Mouse (Mus musculus) limb, embryonic 13.5 days (tissue): Measurements from ENCODE around the gene Myadm. TPM values are rescaled to one million over a fixed set of nuclear protein-coding genes. Genes with fewer than 3 reads are reported as not detected.
"Not testable (repeated sequence)": the region's sequence is repeated elsewhere in the genome, so short reads cannot be mapped to it uniquely, and the experiment has no call there.

ENCODE experiments used
- ATAC-seq: fragments of 200-750 bp; cut with Nextera tagmentation; 2 replicates; pipeline ENCODE4 v1.8.0; 2017; ENCODE audit warnings: low read depth, moderate number of reproducible peaks, moderate TSS enrichment; ENCODE audit not compliant: low FRiP score
- H3K27ac ChIP-seq: fragments of 300-500 bp; sonication (generic); 2 replicates; pipeline ENCODE4 v1.5.1; 2015; ENCODE audit warnings: inconsistent platforms, mild to moderate bottlenecking, moderate library complexity
- H3K27me3 ChIP-seq: fragments of 300-500 bp; sonication (generic); 2 replicates; pipeline ENCODE4 v1.6.1; 2015; ENCODE audit warnings: mild to moderate bottlenecking, inconsistent platforms
- H3K36me3 ChIP-seq: fragments of 300-500 bp; sonication (generic); 2 replicates; pipeline ENCODE4 v1.6.1; 2015; ENCODE audit warnings: inconsistent platforms, mild to moderate bottlenecking, moderate library complexity
- H3K4me1 ChIP-seq: fragments of 300-500 bp; sonication (generic); 2 replicates; pipeline ENCODE4 v1.6.1; 2015; ENCODE audit warnings: inconsistent platforms
- H3K4me2 ChIP-seq: fragments of 300-500 bp; sonication (generic); replicated peaks from 2 replicates; pipeline ENCODE4 v1.6.1; 2015; ENCODE audit warnings: inconsistent platforms, mild to moderate bottlenecking, moderate library complexity
- H3K4me3 ChIP-seq: fragments of 300-500 bp; sonication (generic); 2 replicates; pipeline ENCODE4 v1.5.1; 2015; ENCODE audit warnings: moderate library complexity, mild to moderate bottlenecking, inconsistent platforms
- H3K9ac ChIP-seq: fragments of 300-500 bp; sonication (generic); 2 replicates; pipeline ENCODE4 v1.6.1; 2015; ENCODE audit warnings: mild to moderate bottlenecking, inconsistent platforms
- H3K9me3 ChIP-seq: fragments of 300-500 bp; sonication (generic); 2 replicates; pipeline ENCODE4 v1.6.1; 2016; ENCODE audit warnings: inconsistent platforms
- WGBS: fragments of 180-500 bp; shearing (Covaris S2); methylation state at CpG from one replicate; pipeline ENCODE4 v1.1.7; 2015; 5-methylcytosine and 5-hydroxymethylcytosine counted together
- polyA plus RNA-seq: library from polyadenylated mRNA; unstranded; fragments of >200 nt; fragmentation: Nextera tagmentation; extraction: Ambion mirVana; gene quantifications from 2 replicates; pipeline ENCODE4 v1.2.1, GENCODE M21; 2015

Gene Myadm
- polyA plus RNA-seq, 1 experiment from 2014 or later: 67.8 TPM

- H3K9ac ChIP-seq: no peak overlapping the region
- no peak overlapping the region; the same call in 1 of the 2 replicates for H3K27ac ChIP-seq
- 67% methylated on average over 3 of the region's 3 CpGs for WGBS
- H3K4me3 ChIP-seq: peak overlapping the region; percentile 53
- peaks cover 29% of the 10 kb centered on the region for H3K36me3 ChIP-seq
- no peak for ATAC-seq
- H3K4me1 ChIP-seq: peaks cover 36% of the 10 kb centered on the region
- H3K4me2 ChIP-seq: peak overlapping the region; percentile 75
- no peaks in the 10 kb centered on the region for H3K27me3 ChIP-seq
- no peaks in the 10 kb centered on the region for H3K9me3 ChIP-seq
These were observed 2.9 kb downstream of the Myadm start for GRCm38 (mm10) chr7:3291764-3292163.

DNA sequence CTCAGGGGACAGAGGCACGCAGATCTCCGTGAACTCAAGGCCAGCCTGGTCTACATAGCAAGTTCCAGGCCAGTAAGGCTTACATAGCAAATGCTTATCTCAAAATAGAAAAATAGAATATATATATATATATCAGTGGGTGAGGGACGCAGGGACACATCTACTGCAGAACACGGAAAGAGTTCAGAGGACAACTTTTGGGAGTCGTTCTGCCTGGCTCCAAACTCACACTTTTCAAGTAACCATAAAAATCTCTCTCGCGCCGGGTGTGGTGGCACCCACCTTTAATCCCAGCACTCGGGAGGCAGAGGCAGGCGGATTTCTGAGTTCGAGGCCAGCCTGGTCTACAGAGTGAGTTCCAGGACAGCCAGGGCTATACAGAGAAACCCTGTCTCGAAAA, 3.4 kb downstream of the Myadm start:
- not testable (repeated sequence) for H3K9ac ChIP-seq, ATAC-seq, H3K27me3 ChIP-seq, H3K9me3 ChIP-seq
- H3K4me3 ChIP-seq: peak overlapping the region; percentile 53
- peak overlapping the region; percentile 75 for H3K4me2 ChIP-seq
- peaks cover 34% of the 10 kb centered on the region for H3K36me3 ChIP-seq
- peak overlapping the region; percentile 63; the same call in 1 of the 2 replicates for H3K27ac ChIP-seq
- 70% methylated on average over 12 of the region's 12 CpGs for WGBS
- H3K4me1 ChIP-seq: peaks cover 36% of the 10 kb centered on the region

- peaks cover 39% of the 10 kb centered on the region for H3K36me3 ChIP-seq
These were observed 3.9 kb downstream of the Myadm start for GRCm38 (mm10) chr7:3292791-3293190.

DNA sequence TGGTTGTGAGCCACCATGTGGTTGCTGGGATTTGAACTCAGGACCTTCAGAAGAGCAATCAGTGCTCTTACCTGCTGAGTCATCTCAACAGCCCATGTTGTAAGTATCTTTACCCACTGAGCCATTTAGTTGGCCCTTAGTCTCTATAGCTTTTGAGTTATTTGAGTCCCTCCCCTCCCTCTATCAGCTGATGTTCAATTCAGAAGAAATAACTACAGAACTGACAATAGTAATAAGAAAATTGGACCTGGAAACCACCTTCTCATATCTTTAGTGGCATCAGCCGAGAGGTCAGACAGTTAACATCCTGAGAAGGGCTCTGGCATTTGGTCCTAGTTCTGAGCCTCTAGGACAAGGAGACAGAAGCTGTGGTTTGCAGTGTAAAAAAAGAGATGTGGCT, 5.9 kb downstream of the Myadm start:
- Histone ChIP-seq H3K4me2 (no peak overlapping the region), H3K4me3 (no peak overlapping the region), H3K27ac (no peak overlapping the region), H3K36me3 (peaks cover 58% of the 10 kb centered on the region), H3K27me3 (peaks cover 2% of the 10 kb centered on the region; the same call in 1 of the 2 replicates), H3K9me3 (no peaks in the 10 kb centered on the region), H3K4me1 (peaks cover 27% of the 10 kb centered on the region), H3K9ac (no peak overlapping the region)
- ATAC-seq: no peak
- 98% methylated on average over 1 of the region's 1 CpGs for WGBS

More at GRCm38 (mm10) chr7:3292791-3293190, 3.9 kb downstream of the Myadm start:
- Histone ChIP-seq H3K4me3 (peak overlapping the region; percentile 53), H3K27ac (peak overlapping the region; percentile 63; the same call in 1 of the 2 replicates), H3K4me2 (peak overlapping the region; percentile 75), H3K9me3 (no peaks in the 10 kb centered on the region), H3K9ac (peak overlapping the region; percentile 63), H3K4me1 (peaks cover 36% of the 10 kb centered on the region), H3K27me3 (no peaks in the 10 kb centered on the region)
- 1% methylated on average over 13 of the region's 14 CpGs for WGBS
- ATAC-seq: peak; percentile 55

- Histone ChIP-seq H3K4me2 (no peak overlapping the region), H3K9ac (no peak overlapping the region), H3K36me3 (peaks cover 62% of the 10 kb centered on the region), H3K27ac (no peak overlapping the region), H3K4me3 (no peak overlapping the region), H3K4me1 (peaks cover 25% of the 10 kb centered on the region), H3K27me3 (peaks cover 9% of the 10 kb centered on the region), H3K9me3 (no peaks in the 10 kb centered on the region)
- WGBS: 91% methylated on average over 5 of the region's 5 CpGs
- ATAC-seq: no peak
These were observed 6.6 kb downstream of the Myadm start for GRCm38 (mm10) chr7:3295321-3296110.

DNA sequence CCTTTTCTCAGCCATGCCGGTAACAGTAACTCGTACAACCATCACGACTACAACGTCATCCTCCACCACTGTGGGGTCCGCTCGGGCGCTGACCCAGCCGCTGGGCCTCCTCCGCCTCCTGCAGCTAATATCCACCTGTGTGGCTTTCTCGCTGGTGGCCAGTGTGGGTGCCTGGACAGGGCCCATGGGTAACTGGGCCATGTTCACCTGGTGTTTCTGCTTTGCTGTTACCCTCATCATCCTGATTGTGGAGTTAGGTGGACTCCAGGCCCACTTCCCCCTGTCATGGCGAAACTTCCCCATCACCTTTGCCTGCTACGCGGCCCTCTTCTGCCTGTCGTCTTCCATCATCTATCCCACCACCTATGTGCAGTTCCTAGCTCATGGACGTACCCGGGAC, 7.8 kb downstream of the Myadm start:
- no peak for ATAC-seq
- Histone ChIP-seq H3K27me3 (peaks cover 21% of the 10 kb centered on the region), H3K9ac (no peak overlapping the region), H3K9me3 (no peaks in the 10 kb centered on the region), H3K4me2 (no peak overlapping the region), H3K4me1 (peaks cover 15% of the 10 kb centered on the region), H3K27ac (no peak overlapping the region), H3K36me3 (peaks cover 62% of the 10 kb centered on the region), H3K4me3 (no peak overlapping the region)
- WGBS: 96% methylated on average over 16 of the region's 16 CpGs

DNA sequence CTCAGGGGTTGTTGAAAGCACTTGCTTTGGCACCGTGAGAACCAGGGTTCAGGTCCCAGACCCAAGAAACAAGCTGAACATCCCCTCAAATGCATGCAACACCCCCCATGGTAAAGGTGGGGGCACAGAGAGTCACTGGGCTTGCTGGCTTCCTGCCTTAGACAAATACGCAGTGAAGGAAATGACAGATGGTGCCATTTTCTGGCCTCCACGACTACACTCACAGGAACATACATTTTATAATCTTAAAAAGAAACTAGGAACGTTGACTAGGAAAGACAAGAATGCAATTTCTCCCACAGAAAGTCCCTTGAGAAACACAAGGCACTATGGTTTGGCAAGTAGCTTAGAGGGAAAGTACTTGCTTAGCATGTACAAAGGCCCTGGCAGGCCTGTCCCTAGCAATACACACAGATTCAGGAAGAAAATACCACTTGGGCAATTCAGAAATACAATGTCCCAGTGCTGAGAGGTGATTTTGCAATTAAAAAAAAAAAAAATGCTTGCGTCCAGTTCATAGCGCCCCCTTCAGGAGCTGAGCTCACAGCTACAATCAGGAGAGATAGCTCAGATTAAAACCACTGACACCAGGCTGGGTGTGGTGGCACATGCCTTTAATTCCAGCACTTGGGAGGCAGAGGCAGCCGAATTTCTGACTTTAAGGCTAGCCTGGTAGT, 11.2 kb downstream of the Myadm start:
- peaks cover 29% of the 10 kb centered on the region for H3K4me1 ChIP-seq
- 56% methylated on average over 7 of the region's 7 CpGs for WGBS
- H3K27me3 ChIP-seq: peaks cover 54% of the 10 kb centered on the region
- no peak overlapping the region for H3K4me2 ChIP-seq
- peaks cover 48% of the 10 kb centered on the region for H3K36me3 ChIP-seq
- H3K9me3 ChIP-seq: no peaks in the 10 kb centered on the region
- H3K9ac ChIP-seq: no peak overlapping the region
- no peak overlapping the region for H3K4me3 ChIP-seq
- H3K27ac ChIP-seq: no peak overlapping the region
- ATAC-seq: no peak

- Histone ChIP-seq H3K4me2 (no peak overlapping the region), H3K27ac (no peak overlapping the region), H3K27me3 (peaks cover 63% of the 10 kb centered on the region), H3K4me3 (no peak overlapping the region), H3K9ac (no peak overlapping the region), H3K9me3 (no peaks in the 10 kb centered on the region), H3K36me3 (peaks cover 40% of the 10 kb centered on the region), H3K4me1 (peaks cover 29% of the 10 kb centered on the region)
- 64% methylated on average over 8 of the region's 8 CpGs for WGBS
- no peak for ATAC-seq
These were observed 12.2 kb downstream of the Myadm start for GRCm38 (mm10) chr7:3300891-3301627.

GRCm38 (mm10) chr7:3301628-3302555, 13.0 kb downstream of the Myadm start:
- peak; percentile 34; the same call in 1 of the 2 replicates for ATAC-seq
- peaks cover 69% of the 10 kb centered on the region for H3K27me3 ChIP-seq
- 0 out of 2 replicates have a peak overlapping the region, but pooled peaks have one; percentile 39 for H3K9ac ChIP-seq
- peaks cover 32% of the 10 kb centered on the region for H3K36me3 ChIP-seq
- H3K9me3 ChIP-seq: no peaks in the 10 kb centered on the region
- peaks cover 29% of the 10 kb centered on the region for H3K4me1 ChIP-seq
- no peak overlapping the region for H3K27ac ChIP-seq
- H3K4me3 ChIP-seq: peak overlapping the region; percentile 38
- H3K4me2 ChIP-seq: peak overlapping the region; percentile 67
- WGBS: 7% methylated on average over 33 of the region's 33 CpGs

DNA sequence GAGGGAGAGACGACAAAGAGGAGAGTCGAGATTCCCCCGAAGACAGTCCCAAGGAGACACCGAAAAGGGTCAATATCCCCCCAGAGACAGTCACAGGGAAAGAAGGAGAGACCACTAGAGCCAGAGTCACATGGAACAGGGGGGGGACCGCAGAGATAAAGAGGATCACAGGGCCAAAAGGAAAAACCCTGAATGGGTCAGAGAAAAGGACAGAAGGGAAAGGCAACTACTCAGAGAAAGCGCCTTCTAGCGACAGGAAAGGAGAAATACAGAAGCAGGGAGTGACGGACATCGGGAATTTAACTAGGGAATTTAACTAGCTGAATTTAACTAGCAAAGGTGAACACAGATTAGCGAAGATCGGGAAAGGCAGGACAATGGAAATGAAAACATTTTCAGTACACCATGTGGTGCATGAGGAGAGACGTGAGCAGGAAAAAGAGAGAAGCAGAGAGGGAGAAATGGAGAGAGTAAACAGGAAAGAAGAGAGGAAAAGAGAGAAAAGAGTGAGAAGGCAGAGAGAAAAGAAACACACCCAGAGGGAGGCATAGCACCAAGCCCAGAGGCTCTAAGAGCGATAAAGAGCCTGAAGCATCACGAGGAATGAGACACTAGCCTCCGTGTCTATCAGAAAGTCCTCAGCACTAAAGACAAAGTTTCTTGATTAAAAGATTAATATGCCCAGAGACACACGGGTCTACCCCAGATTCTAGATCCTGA, 13.8 kb downstream of the Myadm start:
- WGBS: 5% methylated on average over 16 of the region's 16 CpGs

More for the DNA sequence above, 13.8 kb downstream of the Myadm start:
- peaks cover 24% of the 10 kb centered on the region for H3K36me3 ChIP-seq
- 0 out of 2 replicates have a peak overlapping the region, but pooled peaks have one; percentile 19 for H3K9ac ChIP-seq
- peaks cover 69% of the 10 kb centered on the region for H3K27me3 ChIP-seq
- H3K27ac ChIP-seq: no peak overlapping the region
- ATAC-seq: no peak
- peak overlapping the region; percentile 67 for H3K4me2 ChIP-seq
- peaks cover 29% of the 10 kb centered on the region for H3K4me1 ChIP-seq
- no peaks in the 10 kb centered on the region for H3K9me3 ChIP-seq
- H3K4me3 ChIP-seq: peak overlapping the region; percentile 38
